Mouse (Mus musculus) heart, postnatal 0 days (tissue): ENCODE measurements around the gene Grpel1. TPM values are rescaled to one million over a fixed set of nuclear protein-coding genes. Genes with fewer than 3 reads are reported as not detected.

Source experiments
- ATAC-seq: fragments of 200-750 bp; cut with Nextera tagmentation; 2 replicates; pipeline ENCODE4 v1.8.0; 2017; ENCODE audit warnings: low read depth, moderate number of reproducible peaks, moderate library complexity; ENCODE audit not compliant: insufficient read depth
- DNase-seq: peaks from one replicate; pipeline ENCODE4 v3.0.0-alpha.2; 2016; ENCODE audit warnings: low spot score
- H3K27ac ChIP-seq: fragments of 300-500 bp; sonication (generic); 2 replicates; pipeline ENCODE4 v1.5.1; 2014; ENCODE audit warnings: low read depth, mild to moderate bottlenecking
- H3K27me3 ChIP-seq: fragments of 300-500 bp; sonication (generic); 2 replicates; pipeline ENCODE4 v1.6.1; 2014; ENCODE audit warnings: low read length, mixed read lengths; ENCODE audit not compliant: control insufficient read depth, insufficient read depth
- H3K36me3 ChIP-seq: fragments of 300-500 bp; sonication (generic); replicated peaks from 2 replicates; pipeline ENCODE4 v1.6.1; 2014; ENCODE audit warnings: low read length, mixed read lengths; ENCODE audit not compliant: control insufficient read depth, insufficient read depth
- H3K4me1 ChIP-seq: fragments of 300-500 bp; sonication (generic); 2 replicates; pipeline ENCODE4 v1.6.1; 2014; ENCODE audit warnings: antibody characterized with exemption; ENCODE audit not compliant: control insufficient read depth, insufficient read depth
- H3K4me2 ChIP-seq: fragments of 300-500 bp; sonication (generic); 2 replicates; pipeline ENCODE4 v1.6.1; 2014; ENCODE audit warnings: low read depth, mild to moderate bottlenecking, low read length, moderate library complexity
- H3K4me3 ChIP-seq: fragments of 300-500 bp; sonication (generic); 2 replicates; pipeline ENCODE4 v1.5.1; 2014; ENCODE audit warnings: low read depth, low read length
- H3K9ac ChIP-seq: fragments of 300-500 bp; sonication (generic); replicated peaks from 2 replicates; pipeline ENCODE4 v1.6.1; 2014; ENCODE audit warnings: low read depth, low read length, mixed read lengths
- H3K9me3 ChIP-seq: fragments of 300-500 bp; sonication (generic); replicated peaks from 2 replicates; pipeline ENCODE4 v1.6.1; 2016; ENCODE audit warnings: low read length; ENCODE audit not compliant: control insufficient read depth
- CTCF ChIP-seq: IDR thresholded peaks from 2 replicates; pipeline ENCODE4 v1.5.1; 2016; ENCODE audit warnings: antibody characterized with exemption, control low read depth, low read depth
- EP300 ChIP-seq: IDR thresholded peaks from 2 replicates; pipeline ENCODE4 v1.6.1; 2016; ENCODE audit warnings: antibody characterized with exemption, low read depth
- WGBS: fragments of 180-500 bp; shearing (Covaris S2); extraction: QIAGEN DNeasy Blood & Tissue Kit; methylation state at CpG from one replicate; pipeline ENCODE4 v1.1.7; 2014; 5-methylcytosine and 5-hydroxymethylcytosine counted together
- polyA plus RNA-seq: library from polyadenylated mRNA; unstranded; fragments of >200 nt; fragmentation: Nextera tagmentation; extraction: Ambion mirVana; gene quantifications from 2 replicates; pipeline ENCODE4 v1.2.1, GENCODE M21; 2015
- total RNA-seq: library from RNA; depleted of rRNA; stranded (reverse); fragments of >200 nt; gene quantifications from 2 replicates; pipeline ENCODE4 v1.2.3, GENCODE M21; 2014; ENCODE audit warnings: low replicate concordance

The Grpel1 gene
- total and polyA plus RNA-seq, 2 experiments from 2014 or later, result 30.1 to 84.0 TPM

DNA sequence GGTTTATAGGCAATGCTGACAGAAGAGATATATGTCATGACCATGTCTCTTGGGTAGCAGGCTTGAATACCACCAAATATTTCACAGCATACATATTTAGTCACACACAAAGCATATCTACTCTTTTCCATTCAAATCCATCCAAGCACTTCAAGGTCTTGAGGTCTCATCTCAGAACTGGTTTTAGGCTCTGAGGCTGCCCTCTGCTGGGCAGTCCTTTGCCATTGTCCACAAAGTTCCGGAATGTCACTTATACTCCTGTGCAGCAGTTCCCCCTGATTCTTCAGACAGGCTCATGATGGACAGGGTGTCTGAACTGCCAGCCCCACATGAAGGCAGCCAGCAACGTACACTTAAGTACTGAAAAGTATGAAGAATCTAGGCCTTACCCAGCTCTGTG lies 24.4 kb downstream of the Grpel1 start:
- Histone ChIP-seq H3K27me3 (peaks cover 14% of the 10 kb centered on the region), H3K36me3 (peaks cover 32% of the 10 kb centered on the region), H3K4me2 (no peak overlapping the region), H3K9ac (no peak overlapping the region), H3K4me3 (no peak overlapping the region), H3K9me3 (no peaks in the 10 kb centered on the region), H3K4me1 (peaks cover 8% of the 10 kb centered on the region), H3K27ac (no peak overlapping the region)
- ATAC-seq, result no peak
- WGBS, result 41% methylated on average over 2 of the region's 2 CpGs
- TF ChIP-seq CTCF (peak; percentile 59), EP300 (no peak)
- peak; percentile 24 for DNase-seq

DNA sequence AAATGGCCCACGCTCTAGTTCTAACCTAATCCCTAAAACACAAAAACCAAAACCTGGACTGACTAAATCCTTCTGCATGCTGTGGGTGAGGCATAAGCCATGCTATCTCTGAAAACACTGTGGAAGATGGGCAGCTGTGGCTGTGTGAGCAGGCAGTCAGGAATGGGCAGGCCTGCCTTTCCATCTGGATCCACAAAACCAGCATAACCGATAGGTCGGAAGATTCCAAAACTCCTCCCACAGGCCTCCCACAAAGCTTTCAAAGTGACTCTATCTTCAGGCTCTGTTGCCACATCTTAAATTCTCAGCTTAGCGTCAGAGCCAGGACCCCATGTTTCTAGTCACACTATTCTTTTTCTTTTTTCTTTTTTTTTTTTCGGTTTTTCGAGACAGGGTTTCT lies 29.1 kb downstream of the Grpel1 start:
- 84% methylated on average over 6 of the region's 6 CpGs for WGBS
- Histone ChIP-seq H3K27ac (no peak overlapping the region), H3K36me3 (peaks cover 59% of the 10 kb centered on the region), H3K27me3 (no peaks in the 10 kb centered on the region), H3K9ac (no peak overlapping the region), H3K4me3 (no peak overlapping the region), H3K4me1 (no peaks in the 10 kb centered on the region), H3K4me2 (no peak overlapping the region), H3K9me3 (no peaks in the 10 kb centered on the region)
- DNase-seq (no peak), ATAC-seq (no peak)
- TF ChIP-seq CTCF (no peak), EP300 (no peak)

DNA sequence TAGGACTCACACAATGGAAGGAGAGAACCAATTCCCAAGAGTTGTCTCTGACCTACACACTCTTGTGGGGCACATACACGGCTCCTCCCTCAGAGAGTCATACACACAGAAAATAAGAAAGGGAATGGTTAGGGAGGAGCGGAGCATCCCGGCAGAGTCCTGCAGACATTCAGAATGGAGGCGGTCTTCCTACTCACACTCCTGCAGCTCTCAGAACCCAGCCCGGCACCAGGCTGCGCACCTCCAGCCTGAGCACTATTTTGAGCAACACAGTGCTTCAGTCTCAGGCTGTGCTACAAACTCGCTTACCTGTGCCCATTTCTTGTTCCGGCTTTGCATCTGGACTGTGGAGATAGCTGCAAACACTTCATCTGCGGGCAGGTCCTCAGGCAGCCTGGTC lies 29.9 kb downstream of the Grpel1 start:
- DNase-seq (no peak), ATAC-seq (no peak)
- no peaks in the 10 kb centered on the region for H3K4me1 ChIP-seq
- no peak overlapping the region for H3K9ac ChIP-seq
- H3K4me2 ChIP-seq, result no peak overlapping the region
- H3K36me3 ChIP-seq, result peaks cover 62% of the 10 kb centered on the region
- TF ChIP-seq CTCF (no peak), EP300 (no peak)
- WGBS, result 94% methylated on average over 9 of the region's 9 CpGs
- H3K4me3 ChIP-seq, result no peak overlapping the region
- H3K9me3 ChIP-seq, result no peaks in the 10 kb centered on the region
- H3K27me3 ChIP-seq, result no peaks in the 10 kb centered on the region
- H3K27ac ChIP-seq, result no peak overlapping the region

DNA sequence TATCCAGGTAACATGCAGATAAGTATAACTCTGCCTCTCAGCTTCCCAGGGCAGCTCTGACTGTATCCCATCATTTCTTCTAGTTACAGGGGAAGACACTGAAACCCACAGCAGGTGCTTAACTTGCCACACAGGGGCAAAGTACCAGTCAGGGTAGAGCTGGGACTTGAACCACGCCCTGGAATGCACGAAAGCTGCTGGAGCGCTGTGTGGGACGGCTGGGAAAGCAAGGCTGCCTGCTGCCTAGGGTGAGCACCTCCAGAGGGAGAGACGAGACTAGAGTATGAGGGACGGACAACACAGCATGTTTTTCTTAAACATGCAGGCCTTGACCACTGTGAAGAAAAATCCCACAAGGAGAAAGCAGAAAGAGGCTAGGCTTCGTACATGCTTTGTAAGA lies 40.4 kb downstream of the Grpel1 start:
- DNase-seq (no peak), ATAC-seq (no peak)
- no peak overlapping the region for H3K9ac ChIP-seq
- no peak overlapping the region for H3K27ac ChIP-seq
- no peaks in the 10 kb centered on the region for H3K4me1 ChIP-seq
- no peaks in the 10 kb centered on the region for H3K27me3 ChIP-seq
- 92% methylated on average over 7 of the region's 7 CpGs for WGBS
- TF ChIP-seq EP300 (no peak), CTCF (no peak)
- H3K9me3 ChIP-seq, result no peaks in the 10 kb centered on the region
- no peak overlapping the region for H3K4me3 ChIP-seq
- no peak overlapping the region for H3K4me2 ChIP-seq
- peaks cover 82% of the 10 kb centered on the region for H3K36me3 ChIP-seq

DNA sequence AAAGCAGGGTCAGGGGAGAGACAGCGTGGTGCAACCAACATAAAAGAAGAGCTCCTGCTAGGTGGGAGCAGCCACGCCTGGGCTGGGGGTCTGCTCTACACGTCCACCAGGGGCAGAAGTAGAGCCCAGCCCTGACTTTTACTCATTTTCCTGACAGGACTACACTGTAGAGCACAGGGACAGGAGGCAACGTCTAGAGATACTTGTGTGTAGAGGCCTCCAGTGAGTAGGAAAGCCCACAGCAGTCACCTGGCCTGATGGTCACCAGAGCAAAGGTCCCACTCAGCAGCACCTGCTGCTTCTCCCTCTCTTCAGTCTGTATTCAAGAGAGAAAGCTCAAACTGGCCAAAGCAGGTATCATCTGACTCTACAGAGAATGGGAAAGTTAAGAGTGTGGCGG lies 40.8 kb downstream of the Grpel1 start:
- Histone ChIP-seq H3K27me3 (no peaks in the 10 kb centered on the region), H3K4me2 (no peak overlapping the region), H3K9me3 (no peaks in the 10 kb centered on the region), H3K4me3 (no peak overlapping the region), H3K36me3 (peaks cover 82% of the 10 kb centered on the region), H3K4me1 (no peaks in the 10 kb centered on the region), H3K9ac (no peak overlapping the region), H3K27ac (no peak overlapping the region)
- WGBS, result 88% methylated on average over 5 of the region's 5 CpGs
- DNase-seq, result no peak
- TF ChIP-seq EP300 (no peak), CTCF (no peak)
- no peak for ATAC-seq

DNA sequence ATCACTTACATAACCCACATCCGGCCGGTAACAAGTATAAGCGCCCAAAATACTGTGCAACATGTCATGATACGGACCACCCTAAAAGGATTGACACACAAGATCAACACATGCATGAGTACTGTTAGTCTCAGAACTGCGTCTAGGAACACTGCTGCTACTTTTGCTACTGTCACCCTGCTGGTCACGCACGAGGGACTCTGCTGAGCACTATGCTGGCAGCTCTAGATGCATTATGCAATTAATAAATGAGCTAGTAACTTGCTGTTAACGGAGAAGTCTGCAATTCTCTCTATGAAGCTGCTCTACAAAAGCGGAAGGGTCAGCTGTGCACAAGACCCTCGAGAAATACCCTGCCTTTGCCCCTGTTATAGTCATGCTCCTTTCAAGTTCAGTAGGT lies 43.6 kb downstream of the Grpel1 start:
- no peak overlapping the region for H3K4me2 ChIP-seq
- no peaks in the 10 kb centered on the region for H3K9me3 ChIP-seq
- DNase-seq (no peak), ATAC-seq (no peak)
- H3K27ac ChIP-seq, result no peak overlapping the region
- peaks cover 79% of the 10 kb centered on the region for H3K36me3 ChIP-seq
- WGBS, result 89% methylated on average over 10 of the region's 10 CpGs
- no peak overlapping the region for H3K4me3 ChIP-seq
- no peaks in the 10 kb centered on the region for H3K4me1 ChIP-seq
- no peak overlapping the region for H3K9ac ChIP-seq
- TF ChIP-seq CTCF (no peak), EP300 (no peak)
- H3K27me3 ChIP-seq, result no peaks in the 10 kb centered on the region
